Mouse (Mus musculus) hindbrain, embryonic 12.5 days (tissue): ENCODE data around the gene Arhgap22. TPM values are rescaled to one million over a fixed set of nuclear protein-coding genes. Genes with fewer than 3 reads are reported as not detected.

Experiments
- ATAC-seq: fragments of 200-750 bp; cut with Nextera tagmentation; 2 replicates; pipeline ENCODE4 v1.8.0; 2017; ENCODE audit warnings: moderate TSS enrichment; ENCODE audit not compliant: low FRiP score
- H3K27ac ChIP-seq: fragments of 300-500 bp; sonication (generic); 2 replicates; pipeline ENCODE4 v1.5.1; 2016; ENCODE audit warnings: mild to moderate bottlenecking
- H3K27me3 ChIP-seq: fragments of 300-500 bp; sonication (generic); 2 replicates; pipeline ENCODE4 v1.6.1; 2016; ENCODE audit warnings: mild to moderate bottlenecking
- H3K36me3 ChIP-seq: fragments of 300-500 bp; sonication (generic); 2 replicates; pipeline ENCODE4 v1.6.1; 2016; ENCODE audit warnings: mild to moderate bottlenecking
- H3K4me1 ChIP-seq: fragments of 300-500 bp; sonication (generic); 2 replicates; pipeline ENCODE4 v1.6.1; 2016
- H3K4me2 ChIP-seq: fragments of 300-500 bp; sonication (generic); replicated peaks from 2 replicates; pipeline ENCODE4 v1.6.1; 2016; ENCODE audit warnings: mild to moderate bottlenecking
- H3K4me3 ChIP-seq: fragments of 300-500 bp; sonication (generic); 2 replicates; pipeline ENCODE4 v1.5.1; 2016; ENCODE audit warnings: mild to moderate bottlenecking
- H3K9ac ChIP-seq: fragments of 300-500 bp; sonication (generic); 2 replicates; pipeline ENCODE4 v1.6.1; 2016; ENCODE audit warnings: mild to moderate bottlenecking, moderate library complexity
- H3K9me3 ChIP-seq: fragments of 300-500 bp; sonication (generic); replicated peaks from 2 replicates; pipeline ENCODE4 v1.6.1; 2016; ENCODE audit warnings: mild to moderate bottlenecking
- WGBS: fragments of 180-500 bp; shearing (Covaris S2); methylation state at CpG from one replicate; pipeline ENCODE4 v1.1.7; 2016; 5-methylcytosine and 5-hydroxymethylcytosine counted together
- polyA plus RNA-seq: library from polyadenylated mRNA; unstranded; fragments of >200 nt; fragmentation: Nextera tagmentation; extraction: Ambion mirVana; gene quantifications from 2 replicates; pipeline ENCODE4 v1.2.1, GENCODE M21; 2016

Gene Arhgap22
- polyA plus RNA-seq, 1 experiment from 2014 or later = 2.0 TPM

- WGBS = 76% methylated on average over 3 of the region's 3 CpGs
- Histone ChIP-seq H3K27ac (no peak overlapping the region), H3K9me3 (no peaks in the 10 kb centered on the region), H3K4me3 (no peak overlapping the region), H3K4me1 (no peaks in the 10 kb centered on the region), H3K9ac (no peak overlapping the region), H3K36me3 (no peaks in the 10 kb centered on the region), H3K4me2 (no peak overlapping the region), H3K27me3 (no peaks in the 10 kb centered on the region)
- ATAC-seq = no peak
These were observed 19.6 kb upstream of the Arhgap22 start for GRCm38 (mm10) chr14:33194241-33194640.

GRCm38 (mm10) chr14:33202161-33202560 is 11.7 kb upstream of the Arhgap22 start:
- Histone ChIP-seq H3K4me3 (no peak overlapping the region), H3K9me3 (no peaks in the 10 kb centered on the region), H3K27me3 (no peaks in the 10 kb centered on the region), H3K4me2 (no peak overlapping the region), H3K36me3 (no peaks in the 10 kb centered on the region), H3K4me1 (no peaks in the 10 kb centered on the region), H3K27ac (no peak overlapping the region), H3K9ac (no peak overlapping the region)
- no peak for ATAC-seq
- 70% methylated on average over 4 of the region's 4 CpGs for WGBS

GRCm38 (mm10) chr14:33202885-33203284 is 10.9 kb upstream of the Arhgap22 start:
- Histone ChIP-seq H3K4me3 (no peak overlapping the region), H3K9ac (no peak overlapping the region), H3K9me3 (no peaks in the 10 kb centered on the region), H3K4me1 (no peaks in the 10 kb centered on the region), H3K36me3 (no peaks in the 10 kb centered on the region), H3K27me3 (0 out of 2 replicates have a peak, but pooled peaks cover 1% of the 10 kb centered on the region), H3K27ac (no peak overlapping the region), H3K4me2 (no peak overlapping the region)
- ATAC-seq = no peak
- WGBS = 81% methylated on average over 6 of the region's 6 CpGs

- Histone ChIP-seq H3K27ac (no peak overlapping the region), H3K36me3 (no peaks in the 10 kb centered on the region), H3K4me2 (no peak overlapping the region), H3K4me3 (no peak overlapping the region), H3K27me3 (0 out of 2 replicates have a peak, but pooled peaks cover 6% of the 10 kb centered on the region), H3K9ac (no peak overlapping the region), H3K4me1 (no peaks in the 10 kb centered on the region), H3K9me3 (no peaks in the 10 kb centered on the region)
- ATAC-seq = no peak
- WGBS = 84% methylated on average over 14 of the region's 14 CpGs
These were observed 10.0 kb upstream of the Arhgap22 start for GRCm38 (mm10) chr14:33203777-33204176.

- Histone ChIP-seq H3K4me1 (no peaks in the 10 kb centered on the region), H3K27ac (no peak overlapping the region), H3K9ac (no peak overlapping the region), H3K27me3 (0 out of 2 replicates have a peak, but pooled peaks cover 6% of the 10 kb centered on the region), H3K36me3 (no peaks in the 10 kb centered on the region), H3K4me3 (peak overlapping the region; percentile 26), H3K9me3 (no peaks in the 10 kb centered on the region), H3K4me2 (peak overlapping the region; percentile 55)
- 35% methylated on average over 24 of the region's 24 CpGs for WGBS
- ATAC-seq = no peak; the same call in 1 of the 2 replicates
These were observed 8.4 kb upstream of the Arhgap22 start for GRCm38 (mm10) chr14:33205280-33205965.

- Histone ChIP-seq H3K4me3 (no peak overlapping the region), H3K9ac (no peak overlapping the region), H3K36me3 (no peaks in the 10 kb centered on the region), H3K4me1 (no peaks in the 10 kb centered on the region), H3K27me3 (0 out of 2 replicates have a peak, but pooled peaks cover 6% of the 10 kb centered on the region), H3K9me3 (no peaks in the 10 kb centered on the region), H3K4me2 (no peak overlapping the region), H3K27ac (no peak overlapping the region)
- ATAC-seq = no peak
- 25% methylated on average over 2 of the region's 2 CpGs for WGBS
These were observed 6.8 kb upstream of the Arhgap22 start for GRCm38 (mm10) chr14:33207011-33207410.

GRCm38 (mm10) chr14:33208331-33208730 is 5.5 kb upstream of the Arhgap22 start:
- H3K4me1 ChIP-seq = no peaks in the 10 kb centered on the region
- H3K4me2 ChIP-seq = no peak overlapping the region
- H3K9ac ChIP-seq = no peak overlapping the region
- no peaks in the 10 kb centered on the region for H3K9me3 ChIP-seq
- H3K4me3 ChIP-seq = no peak overlapping the region
- no peak for ATAC-seq
- WGBS = 32% methylated on average over 5 of the region's 5 CpGs
- H3K36me3 ChIP-seq = no peaks in the 10 kb centered on the region
- 0 out of 2 replicates have a peak, but pooled peaks cover 6% of the 10 kb centered on the region for H3K27me3 ChIP-seq
- no peak overlapping the region for H3K27ac ChIP-seq

GRCm38 (mm10) chr14:33210806-33211205 is 3.0 kb upstream of the Arhgap22 start:
- H3K4me1 ChIP-seq = peaks cover 5% of the 10 kb centered on the region; the same call in 1 of the 2 replicates
- no peak overlapping the region for H3K4me3 ChIP-seq
- WGBS = 82% methylated on average over 8 of the region's 8 CpGs
- ATAC-seq = no peak
- H3K4me2 ChIP-seq = no peak overlapping the region
- no peaks in the 10 kb centered on the region for H3K9me3 ChIP-seq
- H3K9ac ChIP-seq = no peak overlapping the region
- H3K36me3 ChIP-seq = no peaks in the 10 kb centered on the region
- no peak overlapping the region for H3K27ac ChIP-seq
- peaks cover 10% of the 10 kb centered on the region for H3K27me3 ChIP-seq

- Histone ChIP-seq H3K4me2 (no peak overlapping the region), H3K9me3 (no peaks in the 10 kb centered on the region), H3K4me3 (no peak overlapping the region), H3K27me3 (peaks cover 15% of the 10 kb centered on the region), H3K4me1 (peaks cover 5% of the 10 kb centered on the region; the same call in 1 of the 2 replicates), H3K27ac (no peak overlapping the region), H3K9ac (no peak overlapping the region), H3K36me3 (no peaks in the 10 kb centered on the region)
- ATAC-seq = no peak
- 64% methylated on average over 5 of the region's 5 CpGs for WGBS
These were observed 1.4 kb upstream of the Arhgap22 start for GRCm38 (mm10) chr14:33212271-33212957.

GRCm38 (mm10) chr14:33212958-33213309 is 892 bp upstream of the Arhgap22 start:
- 87% methylated on average over 12 of the region's 12 CpGs for WGBS
- Histone ChIP-seq H3K4me2 (no peak overlapping the region), H3K27me3 (peaks cover 13% of the 10 kb centered on the region), H3K27ac (no peak overlapping the region), H3K9ac (no peak overlapping the region), H3K4me3 (no peak overlapping the region), H3K4me1 (peaks cover 5% of the 10 kb centered on the region; the same call in 1 of the 2 replicates), H3K36me3 (no peaks in the 10 kb centered on the region), H3K9me3 (no peaks in the 10 kb centered on the region)
- ATAC-seq = no peak

GRCm38 (mm10) chr14:33214767-33215128 is 922 bp downstream of the Arhgap22 start:
- Histone ChIP-seq H3K4me3 (no peak overlapping the region), H3K9me3 (no peaks in the 10 kb centered on the region), H3K4me1 (peaks cover 5% of the 10 kb centered on the region; the same call in 1 of the 2 replicates), H3K36me3 (no peaks in the 10 kb centered on the region), H3K9ac (no peak overlapping the region), H3K4me2 (no peak overlapping the region), H3K27me3 (peaks cover 9% of the 10 kb centered on the region), H3K27ac (no peak overlapping the region)
- WGBS = 22% methylated on average over 4 of the region's 4 CpGs
- ATAC-seq = 0 out of 2 replicates have a peak, but pooled peaks have one; percentile 2

GRCm38 (mm10) chr14:33215163-33215562 is 1.3 kb downstream of the Arhgap22 start:
- no peaks in the 10 kb centered on the region for H3K9me3 ChIP-seq
- peaks cover 5% of the 10 kb centered on the region; the same call in 1 of the 2 replicates for H3K4me1 ChIP-seq
- peaks cover 9% of the 10 kb centered on the region for H3K27me3 ChIP-seq
- no peak overlapping the region for H3K9ac ChIP-seq
- H3K4me2 ChIP-seq = no peak overlapping the region
- no peaks in the 10 kb centered on the region for H3K36me3 ChIP-seq
- WGBS = 96% methylated on average over 1 of the region's 1 CpGs
- H3K4me3 ChIP-seq = no peak overlapping the region
- H3K27ac ChIP-seq = no peak overlapping the region
- no peak for ATAC-seq
